In the genomic region with DNA sequence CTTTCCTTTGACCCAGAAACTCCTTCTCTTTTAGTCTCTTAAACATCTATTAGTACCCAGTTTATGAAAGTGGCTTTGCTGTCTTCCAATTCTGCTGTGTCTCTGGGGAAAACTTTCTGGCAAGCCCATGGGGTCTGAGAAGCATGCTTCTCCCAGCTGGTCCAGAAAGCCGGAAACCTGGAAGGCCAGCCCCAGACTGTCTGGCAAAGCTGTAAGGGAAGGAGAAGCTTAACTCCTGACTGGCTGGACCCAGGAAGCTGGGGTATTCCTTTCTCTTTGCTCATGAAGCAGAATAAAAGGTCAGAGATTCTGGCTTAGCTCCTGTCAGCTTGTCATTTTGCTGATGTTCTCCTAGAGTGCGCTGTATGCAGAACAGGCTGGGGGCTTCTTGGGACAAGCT, we compare ENCODE assay signal across 8 mouse cellular contexts.
DNase-seq lines count a peak whose midpoint lies in the region; ATAC-seq and TF ChIP-seq lines count a peak whose summit lies in the region.

No protein-coding gene starts in this region.

- peak; percentile 21 for DNase-seq in limb, embryonic 11.5 days (ENCODE audit: low spot score)
- no peak for DNase-seq in limb, embryonic 10.5 days (ENCODE audit: low spot score)
- peak; percentile 88 to 93 for DNase-seq in heart, adult 18-20 months
- DNase-seq in kidney, postnatal 0 days (ENCODE audit: low spot score): peak; percentile 57
- no peak for DNase-seq in left cerebral cortex, postnatal 14 days (ENCODE audit: low spot score in 2 of 2)

- H3K4me1 ChIP-seq in limb, embryonic 11.5 days (ENCODE audit: control insufficient read depth, insufficient read depth, low read length): no peaks in the 10 kb centered on the region
- no peaks in the 10 kb centered on the region for H3K4me1 ChIP-seq in limb, embryonic 10.5 days
- 0 out of 2 replicates have a peak, but pooled peaks cover 3% of the 10 kb centered on the region for H3K4me1 ChIP-seq in kidney, postnatal 0 days (replicated peaks; ENCODE audit: insufficient read depth, low read length)
- peaks cover 4% of the 10 kb centered on the region for H3K4me1 ChIP-seq in stomach, embryonic 16.5 days (ENCODE audit: control insufficient read depth, insufficient read depth, low read length)
- peaks cover 4% of the 10 kb centered on the region; the same call in 1 of the 2 replicates for H3K4me1 ChIP-seq in midbrain, embryonic 16.5 days (ENCODE audit: control insufficient read depth, insufficient read depth, low read length)

- intact Hi-C loops in left cerebral cortex, postnatal 14 days (cut with DNase I): no loop called here

- H3K27me3 ChIP-seq in limb, embryonic 11.5 days (ENCODE audit: control insufficient read depth, insufficient read depth, low read length): no peaks in the 10 kb centered on the region
- no peaks in the 10 kb centered on the region for H3K27me3 ChIP-seq in limb, embryonic 10.5 days (ENCODE audit: low read depth, poor library complexity, severe bottlenecking)
- H3K27me3 ChIP-seq in kidney, postnatal 0 days (ENCODE audit: insufficient read depth, low read length): no peaks in the 10 kb centered on the region
- H3K27me3 ChIP-seq in stomach, embryonic 16.5 days (ENCODE audit: control insufficient read depth, insufficient read depth, low read length): no peaks in the 10 kb centered on the region
- no peaks in the 10 kb centered on the region for H3K27me3 ChIP-seq in midbrain, embryonic 16.5 days (ENCODE audit: control insufficient read depth, insufficient read depth, low read depth, low read length)

- no peak overlapping the region for H3K27ac ChIP-seq in limb, embryonic 11.5 days (replicated peaks; ENCODE audit: low read depth, low read length)
- no peak overlapping the region for H3K27ac ChIP-seq in limb, embryonic 10.5 days
- no peak overlapping the region for H3K27ac ChIP-seq in kidney, postnatal 0 days
- no peak overlapping the region; the same call in 1 of the 2 replicates for H3K27ac ChIP-seq in stomach, embryonic 16.5 days (ENCODE audit: low read length)
- H3K27ac ChIP-seq in midbrain, embryonic 16.5 days (ENCODE audit: low read length): no peak overlapping the region

- 65% methylated on average over 2 of the region's 2 CpGs for WGBS in limb, embryonic 11.5 days
- WGBS in limb, embryonic 10.5 days: 68% methylated on average over 2 of the region's 2 CpGs
- WGBS in kidney, postnatal 0 days: 53% methylated on average over 2 of the region's 2 CpGs
- 42% methylated on average over 2 of the region's 2 CpGs for WGBS in stomach, embryonic 16.5 days
- WGBS in midbrain, embryonic 16.5 days: 49% methylated on average over 2 of the region's 2 CpGs

- no peak overlapping the region for H3K9ac ChIP-seq in limb, embryonic 11.5 days (ENCODE audit: low read length)
- H3K9ac ChIP-seq in kidney, postnatal 0 days (ENCODE audit: low read depth, low read length): no peak overlapping the region
- no peak overlapping the region for H3K9ac ChIP-seq in stomach, embryonic 16.5 days (ENCODE audit: low read length)
- no peak overlapping the region for H3K9ac ChIP-seq in midbrain, embryonic 16.5 days (ENCODE audit: low read depth, low read length)

- ATAC-seq in limb, embryonic 11.5 days (ENCODE audit: insufficient number of reproducible peaks, low FRiP score, low TSS enrichment, low read depth): no peak
- ATAC-seq in cerebellum, adult (ENCODE audit: insufficient number of reproducible peaks, low FRiP score, low TSS enrichment): peak; percentile 15; the same call in 1 of the 2 replicates
- ATAC-seq in kidney, postnatal 0 days (replicated peaks; ENCODE audit: low FRiP score, low read depth): no peak
- peak; percentile 47; the same call in 1 of the 2 replicates for ATAC-seq in stomach, embryonic 16.5 days (ENCODE audit: insufficient read depth, low FRiP score)
- ATAC-seq in midbrain, embryonic 16.5 days: no peak

- H3K9me3 ChIP-seq in limb, embryonic 11.5 days (ENCODE audit: control insufficient read depth, low read length): no peaks in the 10 kb centered on the region
- no peaks in the 10 kb centered on the region for H3K9me3 ChIP-seq in limb, embryonic 10.5 days (replicated peaks)
- H3K9me3 ChIP-seq in kidney, postnatal 0 days (replicated peaks; ENCODE audit: low read length): no peaks in the 10 kb centered on the region
- no peaks in the 10 kb centered on the region for H3K9me3 ChIP-seq in stomach, embryonic 16.5 days (replicated peaks; ENCODE audit: control insufficient read depth, low read length)
- no peaks in the 10 kb centered on the region for H3K9me3 ChIP-seq in midbrain, embryonic 16.5 days (replicated peaks; ENCODE audit: control insufficient read depth, low read length, poor library complexity, severe bottlenecking)

- no peaks in the 10 kb centered on the region for H3K36me3 ChIP-seq in limb, embryonic 11.5 days (ENCODE audit: control insufficient read depth, insufficient read depth, low read length)
- H3K36me3 ChIP-seq in limb, embryonic 10.5 days: no peaks in the 10 kb centered on the region
- H3K36me3 ChIP-seq in kidney, postnatal 0 days (ENCODE audit: insufficient read depth, low read length): no peaks in the 10 kb centered on the region
- H3K36me3 ChIP-seq in stomach, embryonic 16.5 days (ENCODE audit: control insufficient read depth, insufficient read depth, low read length): no peaks in the 10 kb centered on the region
- H3K36me3 ChIP-seq in midbrain, embryonic 16.5 days (ENCODE audit: control insufficient read depth, insufficient read depth, low read length): no peaks in the 10 kb centered on the region

- H3K4me3 ChIP-seq in limb, embryonic 11.5 days (ENCODE audit: low read depth, low read length): no peak overlapping the region
- no peak overlapping the region for H3K4me3 ChIP-seq in limb, embryonic 10.5 days
- no peak overlapping the region for H3K4me3 ChIP-seq in kidney, postnatal 0 days (replicated peaks; ENCODE audit: low read depth, low read length)
- no peak overlapping the region for H3K4me3 ChIP-seq in stomach, embryonic 16.5 days (replicated peaks; ENCODE audit: low read length)
- H3K4me3 ChIP-seq in midbrain, embryonic 16.5 days (ENCODE audit: low read depth, low read length): no peak overlapping the region

- no peak for TF ChIP-seq CTCF in kidney, postnatal 0 days (IDR thresholded peaks at IDR 0.05; ENCODE audit: low read depth)

- H3K4me2 ChIP-seq in limb, embryonic 11.5 days (ENCODE audit: low read depth, severe bottlenecking): no peak overlapping the region
- H3K4me2 ChIP-seq in kidney, postnatal 0 days (ENCODE audit: low read length): no peak overlapping the region
- H3K4me2 ChIP-seq in stomach, embryonic 16.5 days (ENCODE audit: low read depth, low read length): no peak overlapping the region
- no peak overlapping the region for H3K4me2 ChIP-seq in midbrain, embryonic 16.5 days (ENCODE audit: low read length)

Comparison
In these comparisons a context has a peak if more than half of its experiments do, and no peak if none do; other contexts are left out.
1. DNase-seq: peak in limb, embryonic 11.5 days (single experiment), heart, adult 18-20 months (2 of 2) and kidney, postnatal 0 days (single experiment); none in limb, embryonic 10.5 days (single experiment) and left cerebral cortex, postnatal 14 days (0 of 2).
2. ATAC-seq: peak in cerebellum, adult (single experiment) and stomach, embryonic 16.5 days (single experiment); none in limb, embryonic 11.5 days (single experiment), kidney, postnatal 0 days (single experiment) and midbrain, embryonic 16.5 days (single experiment).